Mouse (Mus musculus) neural tube, embryonic 14.5 days (tissue): ENCODE data around the gene Cdh5. TPM values are rescaled to one million over a fixed set of nuclear protein-coding genes. Genes with fewer than 3 reads are reported as not detected.
A peak's percentile ranks its signal among the peaks of the same experiment; 100 is the strongest.
"Not testable (repeated sequence)": the region's sequence is repeated elsewhere in the genome, so short reads cannot be mapped to it uniquely, and the experiment has no call there.

ENCODE experiments used
- ATAC-seq: fragments of 200-750 bp; cut with Nextera tagmentation; 2 replicates; pipeline ENCODE4 v1.8.0; 2017; ENCODE audit warnings: low read depth, mild to moderate bottlenecking, moderate TSS enrichment, moderate library complexity
- H3K27ac ChIP-seq: fragments of 300-500 bp; sonication (generic); 2 replicates; pipeline ENCODE4 v1.5.1; 2014; ENCODE audit warnings: low read depth, mild to moderate bottlenecking, control low read depth, low read length, moderate library complexity, mixed read lengths
- H3K27me3 ChIP-seq: fragments of 300-500 bp; sonication (generic); 2 replicates; pipeline ENCODE4 v1.6.1; 2014; ENCODE audit warnings: low read length; ENCODE audit not compliant: control insufficient read depth, insufficient read depth
- H3K36me3 ChIP-seq: fragments of 300-500 bp; sonication (generic); 2 replicates; pipeline ENCODE4 v1.6.1; 2014; ENCODE audit warnings: low read length, mixed read lengths; ENCODE audit not compliant: control insufficient read depth, insufficient read depth
- H3K4me1 ChIP-seq: fragments of 300-500 bp; sonication (generic); 2 replicates; pipeline ENCODE4 v1.6.1; 2014; ENCODE audit warnings: low read length; ENCODE audit not compliant: control insufficient read depth, insufficient read depth
- H3K4me2 ChIP-seq: fragments of 300-500 bp; sonication (generic); 2 replicates; pipeline ENCODE4 v1.6.1; 2014; ENCODE audit warnings: mild to moderate bottlenecking, low read depth, low read length, control low read depth
- H3K4me3 ChIP-seq: fragments of 300-500 bp; sonication (generic); 2 replicates; pipeline ENCODE4 v1.5.1; 2014; ENCODE audit warnings: low read depth, low read length, control low read depth, mixed read lengths
- H3K9ac ChIP-seq: fragments of 300-500 bp; sonication (generic); replicated peaks from 2 replicates; pipeline ENCODE4 v1.6.1; 2014; ENCODE audit warnings: low read depth, mild to moderate bottlenecking, control low read depth, low read length, mixed read lengths
- H3K9me3 ChIP-seq: fragments of 300-500 bp; sonication (generic); 2 replicates; pipeline ENCODE4 v1.6.1; 2016; ENCODE audit warnings: low read length; ENCODE audit not compliant: control insufficient read depth
- WGBS: fragments of 180-500 bp; shearing (Covaris S2); extraction: QIAGEN DNeasy Blood & Tissue Kit; methylation state at CpG from one replicate; pipeline ENCODE4 v1.1.7; 2014; 5-methylcytosine and 5-hydroxymethylcytosine counted together
- polyA plus RNA-seq: library from polyadenylated mRNA; unstranded; fragments of >200 nt; fragmentation: Nextera tagmentation; extraction: Ambion mirVana; gene quantifications from 2 replicates; pipeline ENCODE4 v1.2.1, GENCODE M21; 2014

The Cdh5 gene
- polyA plus RNA-seq, 1 experiment from 2014 or later = 4.2 TPM

- not testable (repeated sequence) for H3K4me2 ChIP-seq, H3K9ac ChIP-seq, H3K9me3 ChIP-seq, H3K27ac ChIP-seq, H3K4me3 ChIP-seq, H3K27me3 ChIP-seq, H3K4me1 ChIP-seq, H3K36me3 ChIP-seq, ATAC-seq
These were observed 13.5 kb upstream of the Cdh5 start for GRCm38 (mm10) chr8:104087878-104088277.

- Histone ChIP-seq H3K36me3 (no peaks in the 10 kb centered on the region), H3K27ac (no peak overlapping the region), H3K9ac (no peak overlapping the region), H3K4me1 (no peaks in the 10 kb centered on the region), H3K27me3 (no peaks in the 10 kb centered on the region), H3K4me2 (no peak overlapping the region), H3K4me3 (no peak overlapping the region), H3K9me3 (no peaks in the 10 kb centered on the region)
- WGBS = 75% methylated on average over 3 of the region's 3 CpGs
- ATAC-seq = no peak
These were observed 12.5 kb upstream of the Cdh5 start for GRCm38 (mm10) chr8:104088881-104089280.

- not testable (repeated sequence) for H3K4me1 ChIP-seq, H3K27ac ChIP-seq, H3K9ac ChIP-seq, H3K4me3 ChIP-seq, H3K9me3 ChIP-seq, H3K36me3 ChIP-seq, H3K27me3 ChIP-seq
- peak; percentile 14; the same call in 1 of the 2 replicates for ATAC-seq
- peak overlapping the region; percentile 8; the same call in 1 of the 2 replicates for H3K4me2 ChIP-seq
- 10% methylated on average over 24 of the region's 24 CpGs for WGBS
These were observed 10.2 kb upstream of the Cdh5 start for GRCm38 (mm10) chr8:104090993-104091900.

- no peak for ATAC-seq
- no peak overlapping the region for H3K9ac ChIP-seq
- WGBS = 23% methylated on average over 7 of the region's 7 CpGs
These were observed 8.1 kb upstream of the Cdh5 start for GRCm38 (mm10) chr8:104093336-104093735.

GRCm38 (mm10) chr8:104095595-104095994 is 5.8 kb upstream of the Cdh5 start:
- Histone ChIP-seq H3K4me2 (no peak overlapping the region), H3K27ac (no peak overlapping the region), H3K9me3 (no peaks in the 10 kb centered on the region), H3K36me3 (no peaks in the 10 kb centered on the region), H3K4me1 (no peaks in the 10 kb centered on the region), H3K27me3 (no peaks in the 10 kb centered on the region), H3K9ac (no peak overlapping the region), H3K4me3 (no peak overlapping the region)
- 69% methylated on average over 9 of the region's 9 CpGs for WGBS
- no peak for ATAC-seq

More at GRCm38 (mm10) chr8:104093336-104093735, 8.1 kb upstream of the Cdh5 start:
- Histone ChIP-seq H3K9me3 (no peaks in the 10 kb centered on the region), H3K27me3 (no peaks in the 10 kb centered on the region), H3K36me3 (no peaks in the 10 kb centered on the region), H3K4me1 (no peaks in the 10 kb centered on the region), H3K4me3 (no peak overlapping the region), H3K4me2 (no peak overlapping the region), H3K27ac (no peak overlapping the region)

- Histone ChIP-seq H3K27me3 (no peaks in the 10 kb centered on the region), H3K27ac (no peak overlapping the region), H3K9me3 (no peaks in the 10 kb centered on the region), H3K4me2 (no peak overlapping the region), H3K4me3 (no peak overlapping the region), H3K9ac (no peak overlapping the region), H3K36me3 (no peaks in the 10 kb centered on the region), H3K4me1 (no peaks in the 10 kb centered on the region)
- no peak for ATAC-seq
- 46% methylated on average over 10 of the region's 10 CpGs for WGBS
These were observed 4.8 kb upstream of the Cdh5 start for GRCm38 (mm10) chr8:104096644-104097043.

GRCm38 (mm10) chr8:104098671-104099346 is 2.6 kb upstream of the Cdh5 start:
- 0 out of 2 replicates have a peak, but pooled peaks have one; percentile 36 for ATAC-seq
- 40% methylated on average over 6 of the region's 6 CpGs for WGBS

GRCm38 (mm10) chr8:104099347-104100099 is 1.9 kb upstream of the Cdh5 start:
- H3K9ac ChIP-seq = no peak overlapping the region; the same call in 1 of the 2 replicates
- H3K36me3 ChIP-seq = no peaks in the 10 kb centered on the region
- H3K9me3 ChIP-seq = no peaks in the 10 kb centered on the region
- no peaks in the 10 kb centered on the region for H3K4me1 ChIP-seq
- ATAC-seq = peak; percentile 42; the same call in 1 of the 2 replicates
- 60% methylated on average over 20 of the region's 20 CpGs for WGBS
- H3K4me2 ChIP-seq = no peak overlapping the region
- no peak overlapping the region for H3K27ac ChIP-seq
- no peaks in the 10 kb centered on the region for H3K27me3 ChIP-seq
- H3K4me3 ChIP-seq = no peak overlapping the region

More at GRCm38 (mm10) chr8:104098671-104099346, 2.6 kb upstream of the Cdh5 start:
- Histone ChIP-seq H3K4me1 (no peaks in the 10 kb centered on the region), H3K4me2 (no peak overlapping the region), H3K36me3 (no peaks in the 10 kb centered on the region), H3K9me3 (no peaks in the 10 kb centered on the region), H3K9ac (no peak overlapping the region), H3K4me3 (no peak overlapping the region), H3K27ac (no peak overlapping the region), H3K27me3 (no peaks in the 10 kb centered on the region)
